Mouse (Mus musculus) heart, postnatal 0 days (tissue): Measurements from ENCODE around the gene Lmx1a. TPM values are rescaled to one million over a fixed set of nuclear protein-coding genes. Genes with fewer than 3 reads are reported as not detected.

Experiments used
- ATAC-seq: fragments of 200-750 bp; cut with Nextera tagmentation; 2 replicates; pipeline ENCODE4 v1.8.0; 2017; ENCODE audit warnings: low read depth, moderate number of reproducible peaks, moderate library complexity; ENCODE audit not compliant: insufficient read depth
- DNase-seq: peaks from one replicate; pipeline ENCODE4 v3.0.0-alpha.2; 2016; ENCODE audit warnings: low spot score
- H3K27ac ChIP-seq: fragments of 300-500 bp; sonication (generic); 2 replicates; pipeline ENCODE4 v1.5.1; 2014; ENCODE audit warnings: low read depth, mild to moderate bottlenecking
- H3K27me3 ChIP-seq: fragments of 300-500 bp; sonication (generic); 2 replicates; pipeline ENCODE4 v1.6.1; 2014; ENCODE audit warnings: low read length, mixed read lengths; ENCODE audit not compliant: control insufficient read depth, insufficient read depth
- H3K36me3 ChIP-seq: fragments of 300-500 bp; sonication (generic); replicated peaks from 2 replicates; pipeline ENCODE4 v1.6.1; 2014; ENCODE audit warnings: low read length, mixed read lengths; ENCODE audit not compliant: control insufficient read depth, insufficient read depth
- H3K4me1 ChIP-seq: fragments of 300-500 bp; sonication (generic); 2 replicates; pipeline ENCODE4 v1.6.1; 2014; ENCODE audit warnings: antibody characterized with exemption; ENCODE audit not compliant: control insufficient read depth, insufficient read depth
- H3K4me2 ChIP-seq: fragments of 300-500 bp; sonication (generic); 2 replicates; pipeline ENCODE4 v1.6.1; 2014; ENCODE audit warnings: low read depth, mild to moderate bottlenecking, low read length, moderate library complexity
- H3K4me3 ChIP-seq: fragments of 300-500 bp; sonication (generic); 2 replicates; pipeline ENCODE4 v1.5.1; 2014; ENCODE audit warnings: low read depth, low read length
- H3K9ac ChIP-seq: fragments of 300-500 bp; sonication (generic); replicated peaks from 2 replicates; pipeline ENCODE4 v1.6.1; 2014; ENCODE audit warnings: low read depth, low read length, mixed read lengths
- H3K9me3 ChIP-seq: fragments of 300-500 bp; sonication (generic); replicated peaks from 2 replicates; pipeline ENCODE4 v1.6.1; 2016; ENCODE audit warnings: low read length; ENCODE audit not compliant: control insufficient read depth
- CTCF ChIP-seq: IDR thresholded peaks from 2 replicates; pipeline ENCODE4 v1.5.1; 2016; ENCODE audit warnings: antibody characterized with exemption, control low read depth, low read depth
- EP300 ChIP-seq: IDR thresholded peaks from 2 replicates; pipeline ENCODE4 v1.6.1; 2016; ENCODE audit warnings: antibody characterized with exemption, low read depth
- whole genome bisulfite sequencing: fragments of 180-500 bp; shearing (Covaris S2); extraction: QIAGEN DNeasy Blood & Tissue Kit; methylation state at CpG from one replicate; pipeline ENCODE4 v1.1.7; 2014; 5-methylcytosine and 5-hydroxymethylcytosine counted together
- polyA plus RNA-seq: library from polyadenylated mRNA; unstranded; fragments of >200 nt; fragmentation: Nextera tagmentation; extraction: Ambion mirVana; gene quantifications from 2 replicates; pipeline ENCODE4 v1.2.1, GENCODE M21; 2015
- total RNA-seq: library from RNA; depleted of rRNA; stranded (reverse); fragments of >200 nt; gene quantifications from 2 replicates; pipeline ENCODE4 v1.2.3, GENCODE M21; 2014; ENCODE audit warnings: low replicate concordance

The Lmx1a gene
- total and polyA plus RNA-seq, 2 experiments from 2014 or later = 0.04 TPM; not detected in 1

GRCm38 (mm10) chr1:167754636-167755522 lies 65.8 kb downstream of the Lmx1a start:
- Histone ChIP-seq H3K36me3 (no peaks in the 10 kb centered on the region), H3K27ac (no peak overlapping the region), H3K9me3 (no peaks in the 10 kb centered on the region), H3K9ac (no peak overlapping the region), H3K4me3 (no peak overlapping the region), H3K4me2 (no peak overlapping the region), H3K27me3 (no peaks in the 10 kb centered on the region), H3K4me1 (no peaks in the 10 kb centered on the region)
- WGBS = 28% methylated on average over 14 of the region's 14 CpGs
- TF ChIP-seq CTCF = no peak
- no peak for TF ChIP-seq EP300
- DNase-seq (no peak), ATAC-seq (no peak)

- Histone ChIP-seq H3K4me2 (no peak overlapping the region), H3K36me3 (no peaks in the 10 kb centered on the region), H3K9ac (no peak overlapping the region), H3K27ac (no peak overlapping the region), H3K4me3 (no peak overlapping the region), H3K4me1 (no peaks in the 10 kb centered on the region), H3K9me3 (no peaks in the 10 kb centered on the region), H3K27me3 (peaks cover 12% of the 10 kb centered on the region; the same call in 1 of the 2 replicates)
- ATAC-seq (no peak), DNase-seq (no peak)
- WGBS = 78% methylated on average over 8 of the region's 8 CpGs
- TF ChIP-seq CTCF (no peak), EP300 (no peak)
These were observed 69.2 kb downstream of the Lmx1a start for GRCm38 (mm10) chr1:167758208-167758607.

- peaks cover 12% of the 10 kb centered on the region; the same call in 1 of the 2 replicates for H3K27me3 ChIP-seq
- no peak overlapping the region for H3K4me2 ChIP-seq
- ATAC-seq = no peak
- 80% methylated on average over 10 of the region's 10 CpGs for WGBS
- TF ChIP-seq CTCF (no peak), EP300 (no peak)
- no peaks in the 10 kb centered on the region for H3K4me1 ChIP-seq
- H3K4me3 ChIP-seq = no peak overlapping the region
- no peak for DNase-seq
- no peaks in the 10 kb centered on the region for H3K9me3 ChIP-seq
- no peak overlapping the region for H3K27ac ChIP-seq
- no peak overlapping the region for H3K9ac ChIP-seq
- no peaks in the 10 kb centered on the region for H3K36me3 ChIP-seq
These were observed 71.3 kb downstream of the Lmx1a start for GRCm38 (mm10) chr1:167760307-167760706.

- TF ChIP-seq EP300 (no peak), CTCF (no peak)
- Histone ChIP-seq H3K9ac (no peak overlapping the region), H3K4me1 (no peaks in the 10 kb centered on the region), H3K36me3 (no peaks in the 10 kb centered on the region), H3K27ac (no peak overlapping the region), H3K9me3 (no peaks in the 10 kb centered on the region), H3K4me3 (no peak overlapping the region), H3K4me2 (no peak overlapping the region), H3K27me3 (peaks cover 12% of the 10 kb centered on the region; the same call in 1 of the 2 replicates)
- ATAC-seq = no peak
- WGBS = 27% methylated on average over 13 of the region's 13 CpGs
- DNase-seq = no peak
These were observed 72.8 kb downstream of the Lmx1a start for GRCm38 (mm10) chr1:167761785-167762223.

GRCm38 (mm10) chr1:167766619-167767018 lies 77.6 kb downstream of the Lmx1a start:
- DNase-seq (no peak), ATAC-seq (no peak)
- no peak for TF ChIP-seq CTCF
- no peak for TF ChIP-seq EP300
- H3K27me3 ChIP-seq = peaks cover 6% of the 10 kb centered on the region; the same call in 1 of the 2 replicates
- no peaks in the 10 kb centered on the region for H3K36me3 ChIP-seq
- H3K4me2 ChIP-seq = no peak overlapping the region
- no peak overlapping the region for H3K9ac ChIP-seq
- H3K9me3 ChIP-seq = no peaks in the 10 kb centered on the region
- 79% methylated on average over 4 of the region's 4 CpGs for WGBS
- H3K4me3 ChIP-seq = no peak overlapping the region
- no peak overlapping the region for H3K27ac ChIP-seq
- no peaks in the 10 kb centered on the region for H3K4me1 ChIP-seq

- Histone ChIP-seq H3K27ac (no peak overlapping the region), H3K9me3 (no peaks in the 10 kb centered on the region), H3K4me2 (no peak overlapping the region), H3K9ac (no peak overlapping the region), H3K36me3 (no peaks in the 10 kb centered on the region), H3K4me1 (no peaks in the 10 kb centered on the region), H3K27me3 (no peaks in the 10 kb centered on the region), H3K4me3 (no peak overlapping the region)
- TF ChIP-seq CTCF = no peak
- TF ChIP-seq EP300 = no peak
- ATAC-seq (no peak), DNase-seq (no peak)
- WGBS = 73% methylated on average over 7 of the region's 7 CpGs
These were observed 81.4 kb downstream of the Lmx1a start for GRCm38 (mm10) chr1:167770457-167770856.
